Mouse (Mus musculus) frontal cortex, postnatal 14 days (tissue): ENCODE measurements around the gene Creld1.
A peak's percentile ranks its signal among the peaks of the same experiment; 100 is the strongest.

ENCODE experiments used
- DNase-seq, 2 experiments: peaks; one replicate each; pipeline ENCODE4 v3.0.0; 2022; ENCODE audit warnings: low spot score in 2 of 2

Gene Creld1

GRCm38 (mm10) chr6:113508947-113509280, 25.8 kb downstream of the Creld1 start:
- no peak for DNase-seq

DNA sequence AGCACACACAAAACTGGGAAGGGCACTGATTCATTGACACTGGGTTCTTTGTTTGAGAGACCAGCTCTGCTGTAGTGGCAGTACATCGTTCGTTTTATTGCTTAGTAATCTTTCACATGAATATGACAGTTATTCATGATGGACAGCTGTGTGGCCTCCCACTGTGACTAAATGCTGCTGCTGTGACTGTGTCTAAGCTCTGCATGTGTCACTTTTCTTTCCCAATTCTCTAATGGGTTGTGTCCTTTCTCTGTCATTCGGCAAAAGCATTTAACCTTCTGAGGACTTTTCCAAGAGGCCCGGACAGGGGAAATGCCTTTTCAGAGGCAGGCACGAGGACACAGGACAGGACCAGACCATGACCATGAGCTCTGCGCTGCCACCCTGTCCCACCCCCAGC, 30.8 kb downstream of the Creld1 start:
- no peak for DNase-seq

DNA sequence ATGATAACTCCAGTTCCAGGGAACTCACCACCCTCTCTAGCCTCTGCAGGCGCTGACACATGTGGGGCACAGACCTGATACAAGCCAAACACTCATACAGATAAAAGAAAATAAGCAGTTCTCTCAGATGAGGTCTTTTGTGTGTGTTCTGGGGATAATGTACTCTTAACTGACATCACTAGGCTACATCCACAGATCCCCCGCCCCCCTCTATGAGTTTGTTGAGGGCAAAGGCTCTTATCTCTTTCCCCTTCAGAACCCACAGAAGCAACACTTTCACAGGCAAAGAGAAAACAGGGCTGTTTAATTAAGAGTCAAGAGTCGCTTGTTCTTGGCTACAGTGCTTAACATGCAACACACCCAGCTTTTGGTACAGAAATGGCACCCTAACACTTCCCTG, 31.5 kb downstream of the Creld1 start:
- no peak for DNase-seq

- DNase-seq: no peak
Observed at GRCm38 (mm10) chr6:113517434-113518080, 34.5 kb downstream of the Creld1 start.

DNA sequence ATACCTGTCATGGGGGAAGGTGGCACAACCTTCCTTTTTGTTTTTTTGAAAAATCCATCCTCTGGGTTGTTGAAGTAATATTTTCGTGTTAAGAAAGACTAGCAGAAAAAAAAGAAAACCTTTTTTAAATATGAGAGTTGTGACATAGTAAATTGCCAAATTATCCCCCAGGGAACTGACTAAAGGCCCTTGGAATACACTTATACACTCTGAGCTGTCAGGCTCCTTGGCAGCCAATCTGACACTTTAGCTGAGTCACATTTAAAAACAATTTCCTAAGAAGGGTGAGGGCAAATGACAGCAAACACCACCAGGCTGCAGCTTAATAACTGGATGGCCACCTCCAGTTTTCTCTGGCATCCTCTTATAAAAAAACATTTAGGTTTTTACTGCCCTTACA, 39.2 kb downstream of the Creld1 start:
- no peak for DNase-seq

- no peak for DNase-seq
Observed at GRCm38 (mm10) chr6:113523420-113523819, 40.3 kb downstream of the Creld1 start.

- peak; percentile 84 to 94 for DNase-seq
Observed at GRCm38 (mm10) chr6:113530932-113531839, 48.1 kb downstream of the Creld1 start, which contains the start of the genes Emc3 and Fancd2. Gene Emc3 (minus strand): TSS chr6:113531652. Gene Fancd2 (plus strand): TSS chr6:113531682.

DNA sequence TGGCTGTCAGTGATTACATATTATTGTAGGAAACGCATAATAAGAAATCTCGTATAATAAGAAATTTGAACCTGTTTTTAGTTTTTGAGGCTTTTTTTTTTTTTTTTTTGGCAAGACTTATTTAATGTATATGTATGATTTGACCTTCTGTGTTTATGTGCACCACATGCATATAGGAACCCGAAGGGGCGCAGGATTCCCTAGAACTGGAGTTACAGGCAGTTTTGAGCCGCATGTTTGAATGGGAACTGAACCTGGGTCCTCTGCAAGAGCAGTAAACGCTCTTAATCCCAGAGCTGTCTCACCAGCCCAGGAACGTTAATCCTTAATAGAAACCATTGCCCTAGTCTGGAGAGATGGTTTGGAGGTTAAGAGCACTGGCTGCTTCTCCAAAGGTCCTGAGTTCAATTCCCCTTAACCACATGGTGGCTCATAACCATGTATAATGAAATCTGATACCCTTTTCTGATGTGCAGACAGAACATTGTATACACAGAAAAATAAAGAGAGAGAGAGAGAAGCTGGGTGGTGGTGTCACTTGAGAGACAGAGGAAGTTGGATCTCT, 48.8 kb downstream of the Creld1 start:
- DNase-seq: no peak

DNA sequence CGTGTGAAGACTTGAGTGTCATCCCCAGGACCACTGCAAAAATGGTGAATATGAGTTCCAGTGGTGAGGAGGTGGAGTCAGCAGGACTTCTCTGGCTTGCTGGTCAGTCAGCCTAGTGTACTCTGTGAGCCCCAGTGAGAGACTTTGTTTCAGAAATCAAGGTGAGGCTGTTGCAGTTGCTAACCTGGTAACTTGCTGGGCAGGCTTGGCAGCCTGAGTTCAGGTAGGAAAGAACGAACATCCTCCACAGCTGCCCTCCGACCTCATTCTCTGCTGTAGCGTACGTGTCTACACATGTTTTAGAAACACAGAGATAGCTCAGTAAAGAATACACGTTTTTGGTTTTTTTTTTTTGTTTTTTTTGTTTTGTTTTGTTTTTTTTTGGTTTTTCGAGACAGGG, 51.8 kb downstream of the Creld1 start:
- DNase-seq: no peak

DNA sequence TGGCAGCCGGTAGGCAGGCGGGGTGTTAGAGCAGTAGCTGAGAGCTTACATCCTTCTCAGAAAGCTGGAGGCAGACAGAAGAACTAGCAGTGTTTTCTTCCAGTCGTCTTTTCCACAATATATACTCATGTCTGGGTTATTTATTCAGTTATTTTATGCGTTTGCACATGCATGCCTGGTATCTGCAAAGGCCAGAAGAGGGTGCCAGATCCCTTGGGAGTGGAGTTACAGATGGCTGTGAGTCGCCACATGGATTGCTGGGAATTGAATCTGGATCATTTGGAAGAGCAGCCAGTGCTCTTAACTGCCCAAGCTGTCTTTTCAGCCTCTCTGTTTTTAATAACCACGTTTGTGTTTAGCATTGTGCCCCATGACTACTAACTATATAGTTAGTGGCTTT, 58.5 kb downstream of the Creld1 start:
- DNase-seq: no peak
